Mouse (Mus musculus) ES-E14 (cell line): ENCODE data around the gene Uimc1.

Experiments used
- CHD2 ChIP-seq: IDR thresholded peaks from 2 replicates; pipeline ENCODE4 v1.6.1; 2014; ENCODE audit warnings: mild to moderate bottlenecking, low read depth, low read length, inconsistent platforms
- HCFC1 ChIP-seq: IDR thresholded peaks from 2 replicates; pipeline ENCODE4 v1.6.1; 2012; ENCODE audit warnings: low read length, inconsistent platforms, borderline replicate concordance; ENCODE audit not compliant: insufficient read depth
- MAFK ChIP-seq: IDR thresholded peaks from 2 replicates; pipeline ENCODE4 v1.6.1; 2014; ENCODE audit warnings: mild to moderate bottlenecking, low read depth, low read length, inconsistent platforms; ENCODE audit not compliant: insufficient read depth
- ZC3H11A ChIP-seq: IDR thresholded peaks from 2 replicates; pipeline ENCODE4 v1.6.1; 2012; ENCODE audit warnings: low read depth, mild to moderate bottlenecking, inconsistent platforms, low read length, borderline replicate concordance
- ZNF384 ChIP-seq: IDR thresholded peaks from 2 replicates; pipeline ENCODE4 v1.6.1; 2012; ENCODE audit warnings: low read depth, low read length, inconsistent platforms

DNA sequence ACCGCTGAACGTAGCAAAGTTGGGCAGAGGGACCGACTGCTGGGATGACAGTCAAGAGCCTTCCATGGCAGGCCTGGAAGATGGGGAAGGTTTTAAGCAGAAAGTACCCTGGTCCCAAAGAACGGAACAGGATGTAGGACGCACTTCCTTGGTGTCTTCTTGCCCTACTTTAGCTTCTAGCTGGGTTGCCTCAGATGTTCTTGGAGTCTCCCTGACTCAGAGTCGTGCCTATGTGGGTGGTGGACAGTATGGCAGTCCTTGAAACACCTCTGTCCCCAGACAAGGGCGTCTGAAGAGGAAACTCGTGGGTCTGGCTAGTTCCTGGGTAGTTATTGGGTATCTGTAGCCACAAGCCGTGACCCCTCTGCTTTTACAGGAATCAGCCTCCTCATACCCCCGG is 98.0 kb downstream of the Uimc1 start:
- no peak for TF ChIP-seq HCFC1
- TF ChIP-seq CHD2, result no peak
- TF ChIP-seq MAFK, result no peak
- TF ChIP-seq ZC3H11A, result no peak
- TF ChIP-seq ZNF384, result no peak
